Mouse (Mus musculus) T-helper 17 cell (primary cell): Measurements from ENCODE around the gene Mdfi.

Experiments used
- in situ Hi-C, 2 experiments: fragments of 300-600 bp; cut with MboI, MseI; formaldehyde crosslinking; loops; 1 replicate in 1 of 2; 2 replicates in 1 of 2; pipeline ENCODE4 v1.15.1; 2025; ENCODE audit warnings: high pct_unique_total_duplicates in 2 of 2

Mdfi gene

DNA sequence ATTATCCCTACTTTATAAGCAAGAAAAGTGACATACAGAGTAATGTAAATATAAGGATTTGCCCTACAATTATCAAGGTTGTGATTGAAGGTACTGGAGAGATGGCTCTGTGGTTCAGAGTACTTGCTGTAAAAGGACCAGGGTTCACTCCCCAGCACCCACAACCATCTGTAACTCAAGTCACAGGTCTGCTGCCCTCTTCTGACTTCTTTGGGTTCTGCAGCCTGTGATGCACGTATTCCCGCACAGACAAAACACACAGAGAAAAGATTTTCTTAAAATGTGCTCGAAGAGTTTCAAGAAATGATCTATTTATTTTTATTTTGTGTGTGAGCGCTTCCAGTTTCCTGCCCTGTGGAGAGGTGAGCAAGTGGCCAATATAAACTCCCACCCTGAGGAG is 30.8 kb downstream of the Mdfi start:
- in situ Hi-C loops = loop anchor here in 1 of 2 experiments (5.0 kb wide), 1 partner anchor 294 kb away; no protein-coding TSS in a partner anchor

DNA sequence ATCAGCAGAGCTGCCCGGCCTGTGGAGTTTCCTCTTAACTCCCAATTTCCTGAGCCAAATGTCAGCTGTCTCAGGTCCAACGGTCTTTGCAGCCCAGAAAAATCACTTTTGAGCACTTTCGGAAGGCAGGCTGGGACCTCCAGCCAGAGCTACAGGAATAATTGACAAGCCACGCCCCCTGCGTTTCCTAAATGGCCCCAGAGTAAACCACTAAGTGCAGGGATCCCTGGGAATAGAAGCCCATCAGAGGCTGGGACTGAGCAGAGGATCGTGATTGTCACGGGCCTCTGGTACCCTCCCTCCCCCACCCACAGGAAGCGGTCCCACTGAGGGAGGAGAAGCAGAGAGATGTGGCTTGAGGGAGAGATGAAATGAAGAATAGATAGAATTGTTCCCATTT is 31.7 kb downstream of the Mdfi start:
- in situ Hi-C loops = loop anchor here in 1 of 2 experiments (5.0 kb wide), 1 partner anchor 294 kb away; no protein-coding TSS in a partner anchor

DNA sequence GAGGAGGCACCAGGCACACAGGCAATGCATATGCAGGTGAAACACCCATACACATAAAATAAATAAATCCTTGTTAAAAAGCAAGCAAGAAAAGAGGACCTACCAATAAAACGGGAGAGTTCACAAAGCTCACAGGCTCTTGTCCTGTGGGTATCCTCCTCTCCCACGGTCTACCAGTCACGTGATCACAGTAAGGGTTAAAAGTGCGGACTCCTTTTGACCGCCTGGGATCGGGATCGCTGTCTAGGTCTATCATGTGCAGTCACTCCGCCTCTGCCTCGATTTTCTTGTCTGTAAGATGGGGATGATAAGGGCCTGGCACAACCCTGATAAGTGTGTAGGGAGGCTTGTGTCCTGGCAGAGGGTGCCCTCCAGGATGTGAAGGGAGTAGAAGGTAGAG is 37.1 kb downstream of the Mdfi start:
- in situ Hi-C loops = loop anchor here (5.0 to 10.0 kb wide), 2 partner anchors 67 to 70 kb away; no protein-coding TSS in a partner anchor

DNA sequence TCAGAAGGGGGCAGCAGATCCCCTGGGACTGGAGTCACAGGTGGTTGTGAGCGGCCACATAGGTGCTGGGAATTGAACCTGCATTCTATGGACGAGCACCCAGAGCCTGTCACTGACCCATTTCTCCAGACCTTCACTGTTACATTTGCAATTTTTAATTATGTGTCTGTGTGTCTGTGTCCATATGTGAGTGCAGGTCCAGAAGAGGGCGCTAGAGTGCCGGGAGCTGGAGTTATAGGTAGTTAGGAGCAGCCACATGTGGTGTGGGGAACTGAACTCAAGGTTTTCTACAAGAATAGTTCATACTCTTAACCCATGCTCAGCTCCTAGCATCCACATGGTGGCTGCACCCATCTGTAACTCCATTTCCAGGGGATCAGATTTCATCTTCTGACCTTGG is 37.5 kb downstream of the Mdfi start:
- in situ Hi-C loops = loop anchor here (5.0 to 10.0 kb wide), 2 partner anchors 68 to 70 kb away; no protein-coding TSS in a partner anchor

GRCm38 (mm10) chr17:47796156-47796816 is 38.2 kb downstream of the Mdfi start:
- in situ Hi-C loops = loop anchor here (5.0 to 10.0 kb wide), 2 partner anchors 69 to 71 kb away; no protein-coding TSS in a partner anchor

DNA sequence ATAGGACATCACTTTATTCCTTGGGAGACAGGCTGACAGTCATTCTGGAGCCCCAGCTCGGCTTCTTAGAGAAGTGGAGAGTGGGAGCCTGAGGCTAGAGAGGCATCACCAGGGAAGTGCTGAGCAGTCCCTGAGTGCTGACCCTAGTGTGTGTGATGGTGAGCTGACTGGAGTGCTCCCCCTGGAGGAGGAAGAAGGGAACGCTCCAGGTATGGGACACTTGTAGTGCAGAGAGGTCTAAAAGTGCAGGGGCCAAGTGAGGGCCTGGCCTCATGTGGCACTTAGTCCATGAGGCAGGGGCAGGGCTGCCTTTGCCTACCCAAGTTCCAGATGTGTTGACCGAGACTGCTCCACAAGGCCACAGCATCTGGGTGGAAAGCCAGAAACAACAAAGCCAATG is 39.0 kb downstream of the Mdfi start:
- in situ Hi-C loops = loop anchor here (5.0 to 10.0 kb wide), 2 partner anchors 69 to 72 kb away; no protein-coding TSS in a partner anchor

GRCm38 (mm10) chr17:47793377-47793776 is 41.1 kb downstream of the Mdfi start:
- in situ Hi-C loops = loop anchor here in 1 of 2 experiments (10.0 kb wide), 1 partner anchor 71 kb away; no protein-coding TSS in a partner anchor

DNA sequence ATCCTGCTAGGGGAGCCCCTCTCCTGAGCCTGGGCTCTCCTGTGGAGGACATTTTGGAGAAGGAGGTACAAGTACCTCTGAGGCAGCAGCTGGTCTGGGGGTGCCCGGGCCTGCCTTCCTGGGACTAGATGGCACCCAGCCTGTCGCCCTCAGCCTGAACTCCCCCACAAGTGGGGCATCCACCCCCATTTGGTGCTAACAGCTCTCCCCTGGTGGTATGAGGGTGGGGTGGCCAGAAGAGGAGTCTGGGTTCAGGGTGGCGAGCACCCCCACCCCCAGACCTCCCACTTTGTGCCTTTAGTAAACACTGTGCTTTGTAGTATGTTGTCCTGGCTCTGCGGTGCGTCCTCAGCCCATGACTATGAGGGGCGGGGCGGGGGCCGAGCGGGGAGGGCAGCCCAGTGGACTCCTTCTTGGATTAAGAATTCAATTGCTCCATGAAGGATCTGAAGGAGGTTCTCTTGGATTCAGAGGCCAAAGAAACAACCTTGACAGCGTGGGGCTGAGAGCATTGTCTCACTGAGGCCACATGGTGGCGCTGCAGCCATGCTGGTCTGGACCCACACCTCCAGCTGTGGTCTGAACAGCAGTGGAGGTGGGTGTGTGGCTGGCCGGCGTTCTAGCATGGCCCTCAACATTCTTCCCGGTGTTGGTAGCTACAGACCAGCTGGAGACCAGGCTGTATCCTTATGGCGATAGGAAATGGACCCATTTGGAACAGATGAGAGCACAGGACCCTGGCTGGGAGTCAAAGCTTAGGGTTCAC is 42.2 kb downstream of the Mdfi start:
- in situ Hi-C loops = loop anchor here in 1 of 2 experiments (10.0 kb wide), 1 partner anchor 73 kb away; no protein-coding TSS in a partner anchor

DNA sequence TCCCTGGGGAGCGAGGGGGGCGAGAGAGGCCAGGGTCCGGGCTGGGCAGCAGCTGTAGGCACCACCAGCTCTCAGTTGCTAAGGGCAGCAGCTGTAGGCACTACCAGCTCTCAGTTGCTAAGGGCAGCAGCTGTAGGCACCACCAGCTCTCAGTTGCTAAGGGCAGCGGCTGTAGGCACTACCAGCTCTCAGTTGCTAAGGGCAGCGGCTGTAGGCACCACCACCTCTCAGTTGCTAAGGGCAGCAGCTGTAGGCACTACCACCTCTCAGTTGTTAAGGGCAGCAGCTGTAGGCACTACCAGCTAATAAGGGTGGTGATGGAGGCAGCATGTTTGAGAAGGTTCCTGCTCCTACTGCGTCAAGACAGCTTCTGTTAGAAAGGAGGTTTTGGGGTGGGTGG is 45.5 kb downstream of the Mdfi start:
- in situ Hi-C loops = no loop called here

GRCm38 (mm10) chr17:47788306-47788705 is 46.2 kb downstream of the Mdfi start:
- in situ Hi-C loops = no loop called here

DNA sequence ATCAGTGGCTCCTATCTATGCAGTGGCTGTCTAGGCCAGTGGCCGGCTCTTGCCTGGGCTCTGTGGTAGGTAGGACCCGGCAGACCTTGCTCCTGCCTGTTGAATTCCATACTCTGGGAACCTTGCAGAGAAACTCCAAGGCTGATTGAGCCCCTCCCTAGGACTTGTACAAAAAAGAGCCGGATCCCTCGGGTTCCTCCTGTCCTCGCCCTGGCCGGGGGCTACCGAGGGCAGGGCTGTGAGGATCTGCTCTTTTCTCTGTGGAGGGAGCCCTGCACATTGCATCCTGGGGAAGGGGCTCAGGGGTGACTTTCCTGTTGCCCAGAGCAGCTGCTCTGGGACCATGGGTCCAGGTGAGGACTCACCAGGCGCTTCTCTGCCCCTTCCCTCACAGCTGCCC is 46.9 kb downstream of the Mdfi start:
- in situ Hi-C loops = no loop called here

DNA sequence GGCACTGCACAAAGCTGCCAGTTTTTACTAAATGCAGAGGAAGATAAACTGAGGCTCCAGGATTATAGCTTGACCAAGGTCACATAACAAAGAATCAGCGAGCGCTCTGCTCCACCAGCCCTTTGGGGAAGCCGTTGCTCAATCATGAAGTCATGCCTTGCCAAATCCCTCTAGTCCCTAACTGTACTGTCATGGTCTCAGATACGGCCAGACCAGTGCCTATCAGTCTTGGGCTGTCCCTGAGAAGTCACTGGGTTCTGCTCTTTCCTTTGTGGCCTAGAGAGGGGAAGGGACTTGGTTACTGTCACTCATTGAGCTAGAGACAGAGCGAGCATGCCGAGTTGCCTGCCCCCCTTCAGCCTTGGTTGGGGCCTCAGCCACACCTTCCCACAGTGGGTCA is 50.1 kb downstream of the Mdfi start:
- in situ Hi-C loops = no loop called here

DNA sequence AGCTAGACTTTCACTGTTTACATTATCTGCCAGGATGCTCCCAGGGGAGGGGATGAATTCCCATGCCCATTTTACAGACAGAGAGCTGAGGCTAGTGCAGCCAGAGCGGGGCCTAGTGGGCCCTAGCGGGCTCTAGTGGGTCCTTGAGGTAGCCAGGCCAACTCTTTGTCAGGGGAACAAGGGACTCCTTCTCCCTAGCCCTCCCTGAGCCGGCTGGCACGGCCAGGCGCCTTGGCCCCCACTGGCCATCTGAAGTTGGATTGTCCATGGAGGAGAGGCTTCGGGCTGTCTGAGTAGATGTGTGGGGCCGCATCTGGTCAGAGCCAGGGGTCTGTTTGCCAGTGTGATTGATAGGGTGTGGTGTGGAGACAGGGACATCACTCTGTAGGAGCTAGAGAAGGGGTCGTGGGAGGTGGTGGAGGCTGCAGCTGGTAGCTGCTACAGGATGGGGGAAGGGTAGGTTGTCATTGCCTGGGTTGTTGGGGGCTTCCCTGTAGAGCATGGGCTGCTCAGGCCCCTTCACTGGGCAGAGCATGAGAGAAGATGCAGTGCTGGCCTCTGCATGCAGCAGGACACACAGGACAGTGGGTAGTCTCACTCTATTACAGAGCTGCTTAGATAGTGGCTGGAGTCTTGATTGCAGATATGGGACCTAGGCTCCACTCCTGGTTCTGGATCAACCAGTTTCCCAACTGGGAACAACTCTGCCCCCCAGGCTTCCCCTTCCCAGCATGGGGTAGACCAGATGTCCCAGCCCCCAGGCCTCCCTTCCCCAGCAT is 50.9 kb downstream of the Mdfi start:
- in situ Hi-C loops = no loop called here

GRCm38 (mm10) chr17:47782486-47782885 is 52.0 kb downstream of the Mdfi start:
- in situ Hi-C loops = no loop called here

GRCm38 (mm10) chr17:47780470-47780869 is 54.0 kb downstream of the Mdfi start:
- in situ Hi-C loops = no loop called here

GRCm38 (mm10) chr17:47777141-47777540 is 57.4 kb downstream of the Mdfi start:
- in situ Hi-C loops = no loop called here

- in situ Hi-C loops = no loop called here
Observed at GRCm38 (mm10) chr17:47773604-47774003, 60.9 kb downstream of the Mdfi start.

- in situ Hi-C loops = no loop called here
Observed at GRCm38 (mm10) chr17:47769389-47770299, 64.8 kb downstream of the Mdfi start.

- in situ Hi-C loops = no loop called here
Observed at GRCm38 (mm10) chr17:47768707-47769276, 65.7 kb downstream of the Mdfi start.

DNA sequence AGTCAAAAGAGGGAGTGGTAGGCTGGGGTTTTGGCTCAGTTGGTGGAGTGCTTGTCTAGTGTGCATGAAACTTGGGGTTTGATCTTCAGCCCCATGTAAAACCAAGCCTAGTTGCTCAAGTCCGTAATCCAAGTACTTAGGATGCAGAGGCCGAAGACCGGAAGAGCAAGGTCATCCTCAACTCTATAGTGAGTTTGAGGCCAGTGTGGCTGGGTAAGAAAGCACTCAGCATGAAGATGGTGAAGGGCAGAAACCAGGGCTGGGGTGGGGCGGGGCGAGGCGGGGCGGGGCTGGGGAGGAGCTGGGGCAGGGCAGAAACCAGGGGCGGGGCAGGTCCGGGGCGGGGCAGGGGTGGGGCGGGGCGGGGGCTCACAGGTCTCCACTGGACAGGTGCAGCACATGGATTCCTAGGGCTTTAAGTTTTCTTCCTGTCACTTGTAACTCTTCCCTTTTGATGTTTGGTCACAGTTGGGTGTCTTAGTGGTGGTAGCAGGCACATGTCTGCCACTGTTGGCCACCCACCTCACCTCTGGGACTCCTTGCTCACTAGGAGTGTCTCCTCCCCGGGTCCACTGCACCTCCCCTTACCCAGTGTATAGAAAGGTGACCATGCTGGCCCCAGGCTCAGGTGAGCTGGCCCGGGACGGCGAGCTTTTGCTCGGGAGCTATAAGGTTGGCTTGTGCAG is 66.9 kb downstream of the Mdfi start:
- in situ Hi-C loops = no loop called here
